ENCODE assay signal across 8 mouse cellular contexts in genomic region chr8:76902205-76903078, GRCm38 (mm10). TPM values are rescaled to one million over a fixed set of nuclear protein-coding genes. Genes with fewer than 3 reads are reported as not detected.
DNase-seq lines count a peak whose midpoint lies in the region; ATAC-seq and TF ChIP-seq lines count a peak whose summit lies in the region.

No protein-coding gene starts in this region.

- H3K36me3 ChIP-seq in hindbrain, embryonic 11.5 days (ENCODE audit: control insufficient read depth, insufficient read depth, low read length) = no peaks in the 10 kb centered on the region
- no peaks in the 10 kb centered on the region for H3K36me3 ChIP-seq in midbrain, embryonic 13.5 days

- H3K27me3 ChIP-seq in hindbrain, embryonic 11.5 days (ENCODE audit: control insufficient read depth, insufficient read depth, low read length) = peaks cover 20% of the 10 kb centered on the region
- H3K27me3 ChIP-seq in midbrain, embryonic 13.5 days = peaks cover 53% of the 10 kb centered on the region

- peak; percentile 78 for ATAC-seq in hindbrain, embryonic 11.5 days (ENCODE audit: low FRiP score)
- peak; percentile 77 for ATAC-seq in midbrain, embryonic 13.5 days

- H3K27ac ChIP-seq in layer of hippocampus, adult 2 months = peak overlapping the region; percentile 99
- H3K27ac ChIP-seq in cortical plate, adult 2 months (ENCODE audit: insufficient read depth, low read length) = 0 out of 2 replicates have a peak overlapping the region, but pooled peaks have one; percentile 38
- H3K27ac ChIP-seq in hindbrain, embryonic 11.5 days (ENCODE audit: low read depth, low read length) = no peak overlapping the region
- H3K27ac ChIP-seq in midbrain, embryonic 13.5 days = no peak overlapping the region

- peak overlapping the region; percentile 66 for H3K4me3 ChIP-seq in layer of hippocampus, adult 2 months
- peak overlapping the region; percentile 86 for H3K4me3 ChIP-seq in cortical plate, adult 2 months (ENCODE audit: insufficient read depth, low read length)
- H3K4me3 ChIP-seq in hindbrain, embryonic 11.5 days (ENCODE audit: low read depth, low read length) = peak overlapping the region; percentile 57
- H3K4me3 ChIP-seq in midbrain, embryonic 13.5 days (replicated peaks) = peak overlapping the region; percentile 71

- DNase-seq in layer of hippocampus, adult 2 months (ENCODE audit: low spot score in 2 of 2) = no peak
- DNase-seq in layer of hippocampus, adult 8-10 months (ENCODE audit: low spot score in 2 of 2) = no peak
- peak; percentile 7 for DNase-seq in hindbrain, embryonic 11.5 days (ENCODE audit: low spot score)
- DNase-seq in adrenal gland, postnatal 36 days = no peak
- no peak for DNase-seq in thymus, postnatal 25 days
- no peak for DNase-seq in kidney, postnatal 10 days

- H3K9ac ChIP-seq in hindbrain, embryonic 11.5 days (ENCODE audit: low read depth, low read length) = peak overlapping the region; percentile 32; the same call in 1 of the 2 replicates
- peak overlapping the region; percentile 46 for H3K9ac ChIP-seq in midbrain, embryonic 13.5 days (replicated peaks)

- WGBS in hindbrain, embryonic 11.5 days = 2% methylated on average over 34 of the region's 35 CpGs
- WGBS in midbrain, embryonic 13.5 days = under 1% methylated on average over 34 of the region's 35 CpGs

- TF ChIP-seq POLR2A in cortical plate, adult 2 months (IDR thresholded peaks at IDR 0.05; ENCODE audit: extremely low read depth, insufficient read depth, low read length) = no peak

- H3K9me3 ChIP-seq in hindbrain, embryonic 11.5 days (ENCODE audit: control insufficient read depth, low read length) = no peaks in the 10 kb centered on the region
- H3K9me3 ChIP-seq in midbrain, embryonic 13.5 days = no peaks in the 10 kb centered on the region

- H3K4me2 ChIP-seq in hindbrain, embryonic 11.5 days (replicated peaks; ENCODE audit: low read depth, low read length) = peak overlapping the region; percentile 99
- peak overlapping the region; percentile 100 for H3K4me2 ChIP-seq in midbrain, embryonic 13.5 days (replicated peaks)

- no peaks in the 10 kb centered on the region; the same call in 1 of the 2 replicates for H3K4me1 ChIP-seq in cortical plate, adult 2 months (ENCODE audit: control insufficient read depth, insufficient read depth, low read length)
- H3K4me1 ChIP-seq in hindbrain, embryonic 11.5 days (replicated peaks; ENCODE audit: control insufficient read depth, insufficient read depth, low read length) = no peaks in the 10 kb centered on the region; the same call in 1 of the 2 replicates
- H3K4me1 ChIP-seq in midbrain, embryonic 13.5 days (replicated peaks) = peaks cover 22% of the 10 kb centered on the region

- no peak for TF ChIP-seq CTCF in layer of hippocampus, adult 2 months (conservative IDR thresholded peaks at IDR 0.05)
- no peak for TF ChIP-seq CTCF in cortical plate, adult 2 months (IDR thresholded peaks at IDR 0.05; ENCODE audit: extremely low read depth, insufficient read depth, low read length)

RNA-seq across cellular contexts. Expression of gene Nr3c2, which starts 3.2 kb away (rescaled TPM):
- 100 to 1,000 TPM; 153 to 168 TPM for total RNA-seq in layer of hippocampus, adult 2 months (2021)
- 100 to 1,000 TPM; 144 to 159 (median 150) TPM for total RNA-seq in layer of hippocampus, adult 8-10 months (2022)
- polyA plus RNA-seq in cortical plate, adult 2 months (2012; rRNA removed) = 13.0 and 17.3 TPM in 2 replicates
- 1.3 TPM in 2 replicates for polyA plus RNA-seq in hindbrain, embryonic 11.5 days (2014; fragmentation: Nextera tagmentation; extraction: Ambion mirVana)
- polyA plus RNA-seq in midbrain, embryonic 13.5 days (2015; fragmentation: Nextera tagmentation; extraction: Ambion mirVana) = 1.2 and 1.5 TPM in 2 replicates
- 10 to 100 TPM in 1 of 2 experiments, 1 to 10 TPM in 1; 5.5 to 13.5 TPM for total RNA-seq in adrenal gland, postnatal 36 days (2021)

Comparison
In these comparisons a context has a peak if more than half of its experiments do, and no peak if none do; other contexts are left out.
1. H3K27ac ChIP-seq: peak in layer of hippocampus, adult 2 months (single experiment) and cortical plate, adult 2 months (single experiment); none in hindbrain, embryonic 11.5 days (single experiment) and midbrain, embryonic 13.5 days (single experiment).
2. RNA of gene Nr3c2, which starts 3.2 kb away (total RNA-seq): 153 to 168 TPM in layer of hippocampus, adult 2 months and 144 to 159 TPM in layer of hippocampus, adult 8-10 months; 5.5 to 13.5 TPM in adrenal gland, postnatal 36 days; every median in the first group is over 4 times any median in the second.
3. Peak in every context shown above with its lines, with median percentiles within 50 percentile points of each other: H3K4me3 ChIP-seq.